Mouse (Mus musculus) CH12.LX (cell line): ENCODE data around the gene Galp. TPM values are rescaled to one million over a fixed set of nuclear protein-coding genes. Genes with fewer than 3 reads are reported as not detected.
A peak's percentile ranks its signal among the peaks of the same experiment; 100 is the strongest.

Experiments used
- DNase-seq: peaks from one replicate; pipeline ENCODE4 v3.0.0-alpha.2; 2013; ENCODE audit errors: extremely low read depth
- H3K27ac ChIP-seq: 2 replicates; pipeline ENCODE4 v1.5.1; 2012; ENCODE audit warnings: low read depth, mild to moderate bottlenecking, control low read depth, moderate library complexity; ENCODE audit not compliant: insufficient read depth
- H3K27me3 ChIP-seq: replicated peaks from 2 replicates; pipeline ENCODE3; 2012; ENCODE audit warnings: inconsistent platforms
- H3K36me3 ChIP-seq, 2 experiments: replicated peaks in 1 of 2; 2 replicates each; pipeline versions ENCODE3 to v1.6.1; 2012; ENCODE audit warnings: inconsistent platforms in 1 of 2, low read length in 1 of 2, mild to moderate bottlenecking in 1 of 2, mixed read lengths in 1 of 2, moderate library complexity in 1 of 2; ENCODE audit not compliant: control insufficient read depth in 1 of 2, insufficient read depth in 1 of 2
- H3K4me1 ChIP-seq, 2 experiments: 2 replicates each; pipeline ENCODE4 v1.6.1; 2012; ENCODE audit warnings: inconsistent platforms in 1 of 2, moderate library complexity in 1 of 2; ENCODE audit not compliant: insufficient read depth in 2 of 2, control insufficient read depth in 1 of 2
- H3K4me2 ChIP-seq: 2 replicates; pipeline ENCODE4 v1.6.1; 2012; ENCODE audit warnings: low read depth, mild to moderate bottlenecking, control low read depth; ENCODE audit not compliant: poor library complexity, insufficient read depth, severe bottlenecking
- H3K4me3 ChIP-seq, 3 experiments: fragments of 150-350 bp in 1 of 3; sonication (generic) in 1 of 3; replicated peaks in 1 of 3; 2 replicates each; pipeline versions ENCODE3 to v1.5.1; 2011 to 2012; ENCODE audit warnings: low read depth in 2 of 3, low read length in 2 of 3, mild to moderate bottlenecking in 2 of 3, moderate library complexity in 2 of 3, control low read depth in 1 of 3, improper control_type of control experiment in 1 of 3, inconsistent platforms in 1 of 3, mixed read lengths in 1 of 3; ENCODE audit not compliant: poor library complexity in 1 of 3
- H3K79me2 ChIP-seq: replicated peaks from 2 replicates; pipeline ENCODE4 v1.6.1; 2012; ENCODE audit warnings: mild to moderate bottlenecking, moderate library complexity; ENCODE audit not compliant: control insufficient read depth, poor library complexity, insufficient read depth, severe bottlenecking; ENCODE audit errors: extremely low read depth
- H3K9ac ChIP-seq: 2 replicates; pipeline ENCODE4 v1.6.1; 2012; ENCODE audit warnings: low read depth, mild to moderate bottlenecking, control low read depth, moderate library complexity; ENCODE audit not compliant: insufficient read depth
- H3K9me3 ChIP-seq: replicated peaks from 2 replicates; pipeline ENCODE3; 2012; ENCODE audit warnings: low read length, inconsistent platforms, mixed read lengths
- BHLHE40 ChIP-seq: IDR thresholded peaks from 2 replicates; pipeline ENCODE4 v1.6.1; 2011; ENCODE audit warnings: mild to moderate bottlenecking, low read depth, low read length, improper control_type of control experiment
- CTCF ChIP-seq, 2 experiments: IDR thresholded peaks in 1 of 2; conservative IDR thresholded peaks in 1 of 2; 2 replicates each; pipeline ENCODE4 v1.5.1; 2011 to 2012; ENCODE audit warnings: low read depth in 2 of 2, low read length in 2 of 2, improper control_type of control experiment in 1 of 2, inconsistent platforms in 1 of 2, mild to moderate bottlenecking in 1 of 2, moderate library complexity in 1 of 2
- KAT2A ChIP-seq: IDR thresholded peaks from 2 replicates; pipeline ENCODE4 v1.6.1; 2012; ENCODE audit warnings: low read length, improper control_type of control experiment, inconsistent platforms; ENCODE audit not compliant: insufficient replicate concordance
- MEF2A ChIP-seq: IDR thresholded peaks from 2 replicates; pipeline ENCODE4 v1.6.1; 2014; ENCODE audit warnings: low read depth, mild to moderate bottlenecking, inconsistent platforms, low read length, improper control_type of control experiment, borderline replicate concordance
- MYC ChIP-seq: IDR thresholded peaks from 2 replicates; pipeline ENCODE4 v1.6.1; 2011; ENCODE audit warnings: low read depth, mild to moderate bottlenecking, improper control_type of control experiment, low read length
- NELFE ChIP-seq: IDR thresholded peaks from 2 replicates; pipeline ENCODE4 v1.6.1; 2011; ENCODE audit warnings: low read depth, low read length, improper control_type of control experiment
- RAD21 ChIP-seq: IDR thresholded peaks from 2 replicates; pipeline ENCODE4 v1.6.1; 2011; ENCODE audit warnings: low read depth, mild to moderate bottlenecking, low read length, improper control_type of control experiment, moderate library complexity
- SMC3 ChIP-seq: IDR thresholded peaks from 2 replicates; pipeline ENCODE4 v1.6.1; 2011; ENCODE audit warnings: low read depth, low read length, improper control_type of control experiment
- ZKSCAN1 ChIP-seq: IDR thresholded peaks from 2 replicates; pipeline ENCODE4 v1.6.1; 2012; ENCODE audit warnings: low read depth, inconsistent platforms, low read length, improper control_type of control experiment, borderline replicate concordance
- ZMIZ1 ChIP-seq: IDR thresholded peaks from 2 replicates; pipeline ENCODE4 v1.6.1; 2012; ENCODE audit warnings: low read depth, mild to moderate bottlenecking, inconsistent platforms, low read length, improper control_type of control experiment
- dilution Hi-C: fragments of 300-500 bp; cut with MboI; formaldehyde crosslinking; loops from 2 replicates; pipeline ENCODE4 v1.14.3; 2020; ENCODE audit warnings: low sequenced_read_pairs; ENCODE audit not compliant: extremely low pct_unique_long_range_greater_than_20kb, extremely low pct_ligation_motif_present
- in situ Hi-C: fragments of 300-500 bp; cut with MboI; formaldehyde crosslinking; loops from 3 replicates; pipeline ENCODE4 v1.14.3; 2019; ENCODE audit warnings: low sequenced_read_pairs, low pct_ligation_motif_present, low pct_unique_long_range_greater_than_20kb, mixed read lengths
- polyA plus RNA-seq: library from polyadenylated mRNA; unstranded; fragments of >175 nt; gene quantifications from 2 replicates; pipeline ENCODE4 v1.2.1, GENCODE M21; 2012; ENCODE audit warnings: low read depth; ENCODE audit not compliant: insufficient read length
- total RNA-seq, 2 experiments: library from RNA; depleted of rRNA; stranded (reverse); fragments of 300-350 nt in 1 of 2; fragments of >200 nt in 1 of 2; gene quantifications; 2 replicates each; pipeline ENCODE4 v1.2.3; 2012 to 2014

Galp gene
- total and polyA plus RNA-seq, 3 experiments, result not detected

DNA sequence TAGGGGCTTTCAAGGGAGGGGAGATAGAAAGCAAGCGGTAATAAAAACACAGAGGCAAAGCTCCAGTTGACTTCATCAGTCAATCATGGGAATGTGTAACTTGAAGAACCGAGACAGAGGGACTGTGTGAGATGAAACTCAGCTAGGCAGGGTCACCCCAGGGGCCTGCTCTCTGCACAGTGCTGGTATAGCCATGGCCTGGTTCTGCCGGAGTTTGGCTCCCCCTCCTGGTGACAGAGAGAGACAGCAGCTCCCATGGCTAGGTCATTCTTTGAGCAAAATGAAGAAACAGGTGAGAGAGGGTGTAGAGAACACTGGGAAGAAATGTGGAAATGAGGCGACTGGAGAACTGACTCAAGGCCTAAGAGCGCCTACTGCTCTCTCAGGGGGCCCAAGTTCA is 2.8 kb upstream of the Galp start:
- no peak overlapping the region for H3K27ac ChIP-seq
- peaks cover 0 to 10% of the 10 kb centered on the region in 2 experiments; a peak in 2 of 4 replicates for H3K4me1 ChIP-seq
- H3K4me3 ChIP-seq, result no peak overlapping the region
- no peaks in the 10 kb centered on the region for H3K9me3 ChIP-seq
- H3K4me2 ChIP-seq, result no peak overlapping the region
- DNase-seq, result peak; percentile 64
- peaks cover 28% of the 10 kb centered on the region for H3K27me3 ChIP-seq
- H3K79me2 ChIP-seq, result no peaks in the 10 kb centered on the region
- dilution Hi-C loops (no loop called here), in situ Hi-C loops (loop anchor here (5.0 kb wide), 1 partner anchor 67 kb away; no protein-coding TSS in a partner anchor)
- peaks cover 8 to 21% of the 10 kb centered on the region in 2 experiments for H3K36me3 ChIP-seq
- H3K9ac ChIP-seq, result no peak overlapping the region
- peak; percentile 72 to 92 for TF ChIP-seq CTCF (conservative IDR thresholded peaks at IDR 0.05 in 1 of 2, IDR thresholded peaks at IDR 0.05 in 1 of 2; ENCODE audit: low read depth in 2 of 2, low read length in 2 of 2)
- peak; percentile 72 for TF ChIP-seq SMC3
- peak; percentile 86 for TF ChIP-seq RAD21
- no peak for TF ChIP-seq NELFE

DNA sequence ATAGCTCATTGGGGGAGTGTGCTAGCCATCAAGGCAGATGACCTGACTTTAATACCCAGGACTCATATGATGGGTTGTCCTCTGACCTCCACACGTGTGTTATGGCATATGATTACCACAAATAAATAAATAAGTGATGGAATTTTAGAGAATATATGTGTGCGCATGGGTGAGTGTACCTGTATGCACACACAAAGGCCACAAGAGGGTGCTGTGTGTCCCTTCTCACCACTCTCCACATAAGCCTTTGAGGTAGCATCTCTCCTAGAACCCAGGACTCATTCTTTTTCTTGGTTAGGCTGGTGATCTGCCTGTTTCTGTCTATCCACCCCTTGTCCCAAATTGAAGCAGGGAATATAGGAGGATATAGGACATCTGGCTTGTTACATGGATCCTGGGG is 1.1 kb upstream of the Galp start:
- Histone ChIP-seq H3K9ac (no peak overlapping the region), H3K4me3 (no peak overlapping the region), H3K79me2 (no peaks in the 10 kb centered on the region), H3K36me3 (peaks cover 0 to 5% of the 10 kb centered on the region in 2 experiments), H3K4me2 (no peak overlapping the region), H3K27ac (no peak overlapping the region), H3K4me1 (peaks cover 0 to under 1% of the 10 kb centered on the region in 2 experiments; a peak in 1 of 4 replicates), H3K9me3 (no peaks in the 10 kb centered on the region), H3K27me3 (peaks cover 32% of the 10 kb centered on the region)
- no peak for DNase-seq
- no peak for TF ChIP-seq ZMIZ1
- TF ChIP-seq SMC3, result 0 out of 2 replicates have a peak, but pooled peaks have one; percentile 16
- no peak for TF ChIP-seq MEF2A
- no peak for TF ChIP-seq ZKSCAN1
- TF ChIP-seq CTCF (conservative IDR thresholded peaks at IDR 0.05 in 1 of 2, IDR thresholded peaks at IDR 0.05 in 1 of 2; ENCODE audit: low read depth in 2 of 2, low read length in 2 of 2), result peak; percentile 44 to 55; a peak in 3 of 4 replicates
- TF ChIP-seq KAT2A, result no peak
- TF ChIP-seq MYC, result no peak
- in situ Hi-C loops, result no loop called here
- dilution Hi-C loops, result no loop called here

DNA sequence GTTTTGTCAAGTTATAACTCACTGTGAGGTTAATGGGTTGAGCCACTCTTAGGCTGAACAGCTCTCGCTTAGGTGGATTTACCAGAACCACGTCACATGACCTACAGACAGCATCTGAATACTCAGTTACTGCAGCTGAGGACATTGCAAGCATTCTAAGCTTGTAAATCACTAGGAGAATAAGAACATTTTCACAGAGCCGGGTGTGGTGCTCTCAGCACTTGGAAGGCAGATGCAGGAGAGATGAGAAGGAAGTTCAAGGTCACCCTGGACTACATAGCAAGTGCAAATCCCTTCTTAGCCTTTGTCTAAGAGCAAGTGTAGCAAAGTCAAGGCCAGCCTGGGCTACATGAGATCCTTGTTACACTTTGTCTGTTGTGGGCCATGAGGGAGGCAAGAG is 7.3 kb downstream of the Galp start:
- Histone ChIP-seq H3K9me3 (no peaks in the 10 kb centered on the region), H3K79me2 (no peaks in the 10 kb centered on the region), H3K27ac (no peak overlapping the region), H3K4me1 (no peaks in the 10 kb centered on the region), H3K36me3 (no peaks in the 10 kb centered on the region), H3K9ac (no peak overlapping the region), H3K4me3 (no peak overlapping the region), H3K27me3 (peaks cover 55% of the 10 kb centered on the region), H3K4me2 (no peak overlapping the region)
- no peak for TF ChIP-seq BHLHE40
- in situ Hi-C loops, result no loop called here
- no peak for DNase-seq
- dilution Hi-C loops, result no loop called here
